8 mouse cellular contexts compared by ENCODE assay signal in genomic region chr4:44013391-44014070, GRCm38 (mm10). TPM values are rescaled to one million over a fixed set of nuclear protein-coding genes. Genes with fewer than 3 reads are reported as not detected.
DNase-seq lines count a peak whose midpoint lies in the region; ATAC-seq lines count a peak whose summit lies in the region.

No protein-coding gene starts in this region.

- H3K4me1 ChIP-seq in kidney, embryonic 14.5 days (ENCODE audit: control insufficient read depth, insufficient read depth, low read length) = peaks cover 12% of the 10 kb centered on the region
- no peaks in the 10 kb centered on the region; the same call in 1 of the 2 replicates for H3K4me1 ChIP-seq in hindbrain, embryonic 11.5 days (replicated peaks; ENCODE audit: control insufficient read depth, insufficient read depth, low read length)
- H3K4me1 ChIP-seq in midbrain, embryonic 12.5 days = peaks cover 19% of the 10 kb centered on the region

- peak overlapping the region; percentile 85 for H3K4me2 ChIP-seq in kidney, embryonic 14.5 days (replicated peaks; ENCODE audit: low read depth, low read length)
- peak overlapping the region; percentile 95 for H3K4me2 ChIP-seq in hindbrain, embryonic 11.5 days (replicated peaks; ENCODE audit: low read depth, low read length)
- peak overlapping the region; percentile 95 for H3K4me2 ChIP-seq in midbrain, embryonic 12.5 days (replicated peaks)

- no peak overlapping the region for H3K27ac ChIP-seq in kidney, embryonic 14.5 days (ENCODE audit: low read depth, low read length)
- H3K27ac ChIP-seq in hindbrain, embryonic 11.5 days (ENCODE audit: low read depth, low read length) = no peak overlapping the region
- no peak overlapping the region for H3K27ac ChIP-seq in midbrain, embryonic 12.5 days (replicated peaks)

- H3K27me3 ChIP-seq in kidney, embryonic 14.5 days (ENCODE audit: control insufficient read depth, insufficient read depth, low read length) = no peaks in the 10 kb centered on the region
- H3K27me3 ChIP-seq in hindbrain, embryonic 11.5 days (ENCODE audit: control insufficient read depth, insufficient read depth, low read length) = no peaks in the 10 kb centered on the region
- peaks cover 30% of the 10 kb centered on the region for H3K27me3 ChIP-seq in midbrain, embryonic 12.5 days

- WGBS in kidney, embryonic 14.5 days = 23% methylated on average over 11 of the region's 11 CpGs
- 34% methylated on average over 11 of the region's 11 CpGs for WGBS in hindbrain, embryonic 11.5 days
- WGBS in midbrain, embryonic 12.5 days = 30% methylated on average over 11 of the region's 11 CpGs

- DNase-seq in kidney, adult 9 months = no peak
- peak; percentile 36 for DNase-seq in ZHBTc4 (ENCODE audit: low read depth, low spot score)
- DNase-seq in hindbrain, embryonic 11.5 days (ENCODE audit: low spot score) = no peak
- DNase-seq in natural killer cell, adult 2 months (ENCODE audit: low spot score in 2 of 2) = no peak
- no peak for DNase-seq in spleen, adult 18-20 months

- peaks cover 1% of the 10 kb centered on the region; the same call in 1 of the 2 replicates for H3K36me3 ChIP-seq in kidney, embryonic 14.5 days (ENCODE audit: control insufficient read depth, insufficient read depth, low read length)
- no peaks in the 10 kb centered on the region for H3K36me3 ChIP-seq in hindbrain, embryonic 11.5 days (ENCODE audit: control insufficient read depth, insufficient read depth, low read length)
- no peaks in the 10 kb centered on the region for H3K36me3 ChIP-seq in midbrain, embryonic 12.5 days

- peak overlapping the region; percentile 98 for H3K4me3 ChIP-seq in kidney, embryonic 14.5 days (ENCODE audit: low read length)
- peak overlapping the region; percentile 98 for H3K4me3 ChIP-seq in hindbrain, embryonic 11.5 days (ENCODE audit: low read depth, low read length)
- peak overlapping the region; percentile 83 for H3K4me3 ChIP-seq in midbrain, embryonic 12.5 days

- peak overlapping the region; percentile 92 for H3K9ac ChIP-seq in kidney, embryonic 14.5 days (ENCODE audit: low read depth, low read length)
- peak overlapping the region; percentile 94 for H3K9ac ChIP-seq in hindbrain, embryonic 11.5 days (ENCODE audit: low read depth, low read length)
- peak overlapping the region; percentile 89 for H3K9ac ChIP-seq in midbrain, embryonic 12.5 days (replicated peaks)

- ATAC-seq in kidney, embryonic 14.5 days (ENCODE audit: low FRiP score, low TSS enrichment) = no peak
- ATAC-seq in hindbrain, embryonic 11.5 days (ENCODE audit: low FRiP score) = no peak
- no peak for ATAC-seq in midbrain, embryonic 12.5 days (ENCODE audit: low FRiP score, low read depth)
- no peak for ATAC-seq in megakaryocyte-erythroid progenitor cell, adult 5-6 weeks (replicated peaks; ENCODE audit: low FRiP score, low TSS enrichment, poor library complexity, severe bottlenecking)

- H3K9me3 ChIP-seq in kidney, embryonic 14.5 days (ENCODE audit: control insufficient read depth, low read length) = no peaks in the 10 kb centered on the region
- no peaks in the 10 kb centered on the region for H3K9me3 ChIP-seq in hindbrain, embryonic 11.5 days (ENCODE audit: control insufficient read depth, low read length)
- H3K9me3 ChIP-seq in midbrain, embryonic 12.5 days = no peaks in the 10 kb centered on the region

RNA-seq across cellular contexts. Expression of gene Clta, which starts 9.3 kb away (rescaled TPM):
- 242 and 272 TPM in 2 replicates for polyA plus RNA-seq in kidney, embryonic 14.5 days (2014; fragmentation: Nextera tagmentation; extraction: Ambion mirVana)
- polyA plus RNA-seq in hindbrain, embryonic 11.5 days (2014; fragmentation: Nextera tagmentation; extraction: Ambion mirVana) = 284 and 291 TPM in 2 replicates
- polyA plus RNA-seq in midbrain, embryonic 12.5 days (2016; fragmentation: Nextera tagmentation; extraction: Ambion mirVana) = 226 and 233 TPM in 2 replicates
- 198 and 217 TPM in 2 replicates for total RNA-seq in megakaryocyte-erythroid progenitor cell, adult 5-6 weeks (2014; fragmentation: Nextera tagmentation)
- 368 and 393 TPM in 2 replicates for total RNA-seq in megakaryocyte-erythroid progenitor cell, adult 5-6 weeks (2017)

RNA-seq across cellular contexts. Expression of gene Ccin, which starts 30.2 kb away (rescaled TPM):
- polyA plus RNA-seq in kidney, embryonic 14.5 days (2014; fragmentation: Nextera tagmentation; extraction: Ambion mirVana) = not detected in 2 replicates
- 0.17 TPM in 1 of 2 replicates, not detected in the other for polyA plus RNA-seq in hindbrain, embryonic 11.5 days (2014; fragmentation: Nextera tagmentation; extraction: Ambion mirVana)
- polyA plus RNA-seq in midbrain, embryonic 12.5 days (2016; fragmentation: Nextera tagmentation; extraction: Ambion mirVana) = not detected in 2 replicates
- total RNA-seq in megakaryocyte-erythroid progenitor cell, adult 5-6 weeks (2014; fragmentation: Nextera tagmentation) = not detected in 2 replicates
- total RNA-seq in megakaryocyte-erythroid progenitor cell, adult 5-6 weeks (2017) = not detected in 2 replicates

RNA-seq across cellular contexts. Expression of gene Glipr2, which starts 56.3 kb away (rescaled TPM):
- 51.4 and 63.6 TPM in 2 replicates for polyA plus RNA-seq in kidney, embryonic 14.5 days (2014; fragmentation: Nextera tagmentation; extraction: Ambion mirVana)
- 109 and 117 TPM in 2 replicates for polyA plus RNA-seq in hindbrain, embryonic 11.5 days (2014; fragmentation: Nextera tagmentation; extraction: Ambion mirVana)
- 54.6 and 62.9 TPM in 2 replicates for polyA plus RNA-seq in midbrain, embryonic 12.5 days (2016; fragmentation: Nextera tagmentation; extraction: Ambion mirVana)
- total RNA-seq in megakaryocyte-erythroid progenitor cell, adult 5-6 weeks (2014; fragmentation: Nextera tagmentation) = 10.9 and 12.6 TPM in 2 replicates
- 12.2 and 13.9 TPM in 2 replicates for total RNA-seq in megakaryocyte-erythroid progenitor cell, adult 5-6 weeks (2017)
